Mouse (Mus musculus) cerebellum, adult (tissue): ENCODE results near the gene Gm5617.
"Not testable (repeated sequence)": the region's sequence is repeated elsewhere in the genome, so short reads cannot be mapped to it uniquely, and the experiment has no call there.

Source experiments
- ATAC-seq: cut with Nextera tagmentation; 2 replicates; pipeline ENCODE4 v1.9.2; 2017; ENCODE audit warnings: mild to moderate bottlenecking, moderate library complexity, mixed read lengths; ENCODE audit not compliant: insufficient number of reproducible peaks, low FRiP score, low TSS enrichment

The Gm5617 gene

GRCm38 (mm10) chr9:48494817-48495547 is at the start of gene Gm5617, which contains the start of gene Rbm7:
Gm5617 (plus strand) TSS chr9:48495442.
Rbm7 (minus strand) TSS chr9:48495299.
- peak; percentile 98 for ATAC-seq

GRCm38 (mm10) chr9:48447783-48448209 is 47.4 kb upstream of the Gm5617 start:
- ATAC-seq = no peak

DNA sequence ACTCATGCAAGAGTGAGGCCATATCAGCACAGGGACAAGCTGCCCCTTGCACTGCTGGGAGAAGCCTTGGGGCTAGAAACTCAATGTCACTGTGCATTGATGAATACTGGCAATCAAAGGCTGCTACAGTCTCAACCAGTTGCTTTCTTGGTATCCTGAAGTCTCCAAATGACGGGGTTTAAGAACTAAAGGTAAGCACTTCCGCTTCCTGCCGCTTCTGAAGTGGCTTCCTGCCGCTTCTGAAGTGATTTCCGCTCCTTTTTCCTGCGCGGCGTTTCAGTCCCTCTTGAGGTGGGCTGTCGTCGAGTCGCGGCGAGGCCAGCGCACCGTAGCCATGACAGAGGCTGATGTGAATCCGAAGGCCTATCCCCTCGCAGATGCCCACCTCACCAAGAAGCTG is 45.2 kb upstream of the Gm5617 start:
- no peak for ATAC-seq

DNA sequence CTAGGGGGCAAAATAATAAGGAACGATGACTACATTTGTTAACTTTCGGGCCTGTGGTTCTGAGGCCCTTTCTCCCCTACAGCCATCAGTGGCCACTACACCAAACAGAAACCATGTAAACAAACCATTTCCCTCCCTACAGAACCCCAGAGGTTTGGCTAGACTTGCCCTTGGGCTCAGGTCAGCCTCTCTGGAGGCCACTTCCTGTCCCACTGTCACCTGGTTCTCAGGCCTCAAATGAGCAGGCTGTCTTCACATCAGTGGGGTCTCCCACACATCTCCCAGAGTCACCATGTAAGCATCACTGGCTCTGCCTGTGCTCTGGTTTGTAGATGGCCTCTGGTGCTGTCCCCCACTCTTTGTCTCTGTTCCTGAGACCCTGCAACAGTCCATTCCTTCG is 39.3 kb upstream of the Gm5617 start:
- no peak for ATAC-seq

DNA sequence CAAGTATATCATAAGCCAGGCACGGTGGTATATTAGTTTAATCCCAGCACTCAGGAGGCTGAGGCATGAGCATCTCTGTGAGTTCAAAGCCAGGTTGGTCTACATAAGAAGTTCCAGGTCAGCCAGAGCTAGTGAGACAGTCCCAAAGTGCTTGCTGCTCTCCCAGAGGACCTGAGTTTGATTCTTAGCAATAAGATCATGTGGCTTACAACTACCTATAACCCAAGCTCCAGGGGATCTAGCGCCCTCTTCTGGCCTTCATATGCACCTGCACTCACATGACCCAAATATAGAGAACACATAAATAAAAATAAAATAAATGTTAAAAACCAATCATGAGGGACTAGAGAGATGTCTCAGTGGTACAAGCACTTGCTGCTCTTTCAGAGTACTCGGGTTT is 36.4 kb upstream of the Gm5617 start:
- ATAC-seq = no peak

DNA sequence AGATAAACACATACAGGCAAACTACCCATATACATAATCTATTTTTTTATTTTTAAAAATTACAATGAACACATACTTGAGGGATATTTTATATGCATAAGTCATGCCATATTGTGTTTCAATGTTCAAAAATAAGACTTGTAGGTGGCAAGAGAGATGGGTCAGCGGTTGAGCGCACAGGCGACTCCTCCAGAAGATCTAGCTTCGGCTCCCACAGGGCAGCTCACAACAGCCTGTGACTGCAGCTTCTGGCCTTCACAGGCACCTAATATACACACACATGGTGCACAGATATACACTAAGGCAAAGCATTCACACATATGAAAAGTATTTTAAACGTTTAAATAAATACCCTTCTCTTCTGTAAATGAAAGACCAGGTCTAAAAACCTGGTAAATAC is 35.9 kb upstream of the Gm5617 start:
- ATAC-seq = no peak

DNA sequence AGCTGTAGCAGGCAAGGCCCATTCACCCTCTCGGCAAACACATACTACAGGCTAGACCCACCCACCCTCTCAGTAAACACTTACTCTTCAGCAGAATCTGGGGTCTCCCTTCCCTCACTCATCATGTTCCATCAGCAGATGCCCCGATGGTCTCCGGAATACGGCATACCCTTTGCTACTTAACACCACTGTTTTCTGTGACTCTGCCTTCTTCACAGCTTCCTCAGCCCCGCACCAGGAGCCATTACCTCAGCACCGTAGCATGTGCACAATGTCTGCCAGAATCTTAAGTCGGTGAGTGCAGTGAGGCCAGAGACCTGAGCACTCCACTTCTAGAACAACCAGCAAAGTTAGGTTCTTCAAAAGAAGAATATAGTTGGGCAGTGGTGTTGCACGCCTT is 34.5 kb upstream of the Gm5617 start:
- no peak for ATAC-seq

DNA sequence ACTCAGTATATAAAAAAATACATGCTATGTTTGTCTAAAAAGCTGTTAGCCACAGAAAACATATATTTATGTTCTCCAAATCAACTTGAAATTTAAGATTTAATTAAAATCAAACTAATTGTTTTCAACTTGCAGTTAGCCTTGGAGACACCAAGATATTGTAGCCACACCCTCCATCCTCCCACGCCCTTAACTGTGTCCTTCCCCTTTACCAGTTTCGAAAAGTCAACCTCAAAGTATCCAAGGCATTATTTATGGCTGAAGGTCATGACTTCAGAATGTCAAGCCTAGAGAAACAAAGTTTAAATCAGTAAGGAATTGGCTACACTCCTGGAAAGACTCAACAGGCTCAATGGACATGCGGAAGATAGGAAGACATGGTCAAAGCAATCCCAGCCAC is 33.7 kb upstream of the Gm5617 start:
- ATAC-seq = no peak

- ATAC-seq = no peak
Observed at GRCm38 (mm10) chr9:48465671-48466070, 29.6 kb upstream of the Gm5617 start.

- no peak for ATAC-seq
Observed at GRCm38 (mm10) chr9:48466804-48467203, 28.4 kb upstream of the Gm5617 start.

DNA sequence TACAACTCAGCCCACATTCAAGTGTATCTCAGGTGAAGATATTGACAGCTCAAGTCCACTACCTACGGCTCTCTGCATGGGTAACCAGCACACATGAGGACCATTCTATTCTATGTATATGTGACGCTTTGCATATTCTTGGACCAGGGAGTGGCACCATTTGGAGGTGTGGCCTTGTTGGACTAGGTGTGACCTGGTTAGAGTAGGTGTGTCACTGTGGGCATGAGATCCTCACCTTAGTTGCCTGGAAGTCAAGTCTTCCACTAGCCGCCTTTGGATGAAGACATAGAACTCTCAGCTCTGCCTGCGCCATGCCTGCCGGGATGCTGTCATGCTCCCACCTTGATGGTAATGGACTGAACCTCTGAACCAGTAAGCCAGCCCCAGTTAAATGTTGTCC is 27.8 kb upstream of the Gm5617 start:
- not testable (repeated sequence) for ATAC-seq

GRCm38 (mm10) chr9:48472441-48473025 is 22.7 kb upstream of the Gm5617 start:
- no peak for ATAC-seq

- ATAC-seq = no peak
Observed at GRCm38 (mm10) chr9:48473131-48473530, 22.1 kb upstream of the Gm5617 start.

DNA sequence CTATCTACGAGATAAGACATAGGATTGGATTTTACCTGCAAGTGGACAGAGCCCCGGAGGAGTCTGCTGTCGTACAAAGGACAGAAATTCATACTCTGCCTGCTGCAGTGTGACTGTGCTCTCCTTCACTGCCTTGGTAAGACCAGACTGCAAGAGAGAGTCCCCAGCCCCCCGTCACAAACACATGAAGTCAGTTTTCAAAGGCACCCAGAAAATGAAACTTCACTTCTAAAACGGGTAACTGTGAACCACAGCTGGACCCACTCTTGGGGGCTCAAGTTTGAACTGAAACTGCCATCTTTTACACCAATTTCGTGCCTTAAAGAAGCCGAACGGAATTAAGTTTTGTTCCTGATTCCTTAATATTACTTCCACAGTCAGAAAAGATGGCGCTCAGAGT is 20.9 kb upstream of the Gm5617 start:
- no peak for ATAC-seq

- ATAC-seq = no peak
Observed at GRCm38 (mm10) chr9:48476236-48477165, 18.7 kb upstream of the Gm5617 start.

- ATAC-seq = no peak
Observed at GRCm38 (mm10) chr9:48478808-48479207, 16.4 kb upstream of the Gm5617 start.

DNA sequence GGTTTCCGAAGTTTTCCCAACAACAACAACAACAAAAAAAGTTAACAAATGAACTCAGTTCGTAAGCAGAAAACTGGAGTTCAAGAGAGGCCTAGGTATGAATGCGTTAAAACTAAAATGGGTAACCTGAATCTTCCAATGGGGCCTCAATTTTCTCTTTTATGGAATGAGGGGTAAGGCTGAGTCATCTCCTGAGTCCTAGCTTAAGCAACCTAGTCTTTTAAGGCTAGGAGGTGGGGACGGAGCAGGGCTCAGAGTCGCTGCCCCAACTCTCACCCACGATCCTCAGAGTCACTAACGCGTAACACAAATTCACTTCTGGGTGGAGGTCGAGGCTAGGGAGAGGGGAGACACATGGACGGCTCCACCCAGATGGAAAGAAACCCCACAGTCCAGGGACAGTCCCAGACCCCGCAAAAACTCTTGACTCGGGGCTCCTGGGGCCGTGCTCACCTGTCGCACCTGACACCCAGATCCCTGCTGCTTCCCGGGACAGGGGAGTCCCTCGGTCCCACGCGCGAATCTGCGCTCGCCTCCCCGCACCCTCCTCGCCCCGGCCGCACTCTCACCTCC is 15.3 kb upstream of the Gm5617 start:
- no peak; the same call in 1 of the 2 replicates for ATAC-seq

DNA sequence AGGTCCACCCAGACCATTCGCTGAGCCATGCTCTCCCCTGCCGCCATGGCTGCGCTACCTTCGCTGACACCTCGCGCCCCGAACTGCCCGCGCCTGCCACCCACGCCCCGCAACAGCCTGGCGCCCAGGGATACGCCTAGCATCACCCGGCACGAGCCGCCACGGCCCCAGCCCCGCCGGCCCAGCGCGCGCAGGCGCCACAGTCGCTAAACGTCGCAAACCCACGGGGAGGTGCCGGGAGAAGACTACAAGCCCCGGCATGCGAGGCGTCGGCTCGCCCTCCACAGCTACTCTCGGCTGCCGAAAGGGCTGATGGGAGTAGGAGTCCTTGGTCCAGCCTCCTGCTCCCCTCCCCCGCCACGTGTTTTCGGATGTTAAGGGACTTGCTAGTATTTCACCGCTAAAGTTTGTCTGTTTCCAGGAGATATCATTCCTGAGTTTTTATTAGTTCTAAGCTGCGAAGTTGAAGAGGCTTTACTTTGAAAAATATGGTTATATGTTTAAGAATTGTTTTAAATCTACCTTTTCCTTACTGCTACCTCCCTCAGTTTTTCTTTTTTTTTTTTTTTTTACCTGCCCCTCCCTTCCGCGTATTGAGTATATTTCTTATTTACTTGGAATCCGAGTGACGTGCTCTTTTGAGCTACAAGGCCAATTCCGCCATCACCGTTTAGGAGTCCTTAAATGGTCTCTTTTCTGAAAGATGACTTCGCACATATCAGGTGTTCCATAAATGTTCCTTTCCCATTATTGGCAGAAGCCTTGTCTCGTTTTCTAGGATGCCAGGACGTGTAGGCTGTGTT is 14.6 kb upstream of the Gm5617 start, which contains the start of gene Rexo2:
Rexo2 (minus strand) TSS at position 213 of the 803 bp plus-strand sequence.
- ATAC-seq = peak; percentile 99

DNA sequence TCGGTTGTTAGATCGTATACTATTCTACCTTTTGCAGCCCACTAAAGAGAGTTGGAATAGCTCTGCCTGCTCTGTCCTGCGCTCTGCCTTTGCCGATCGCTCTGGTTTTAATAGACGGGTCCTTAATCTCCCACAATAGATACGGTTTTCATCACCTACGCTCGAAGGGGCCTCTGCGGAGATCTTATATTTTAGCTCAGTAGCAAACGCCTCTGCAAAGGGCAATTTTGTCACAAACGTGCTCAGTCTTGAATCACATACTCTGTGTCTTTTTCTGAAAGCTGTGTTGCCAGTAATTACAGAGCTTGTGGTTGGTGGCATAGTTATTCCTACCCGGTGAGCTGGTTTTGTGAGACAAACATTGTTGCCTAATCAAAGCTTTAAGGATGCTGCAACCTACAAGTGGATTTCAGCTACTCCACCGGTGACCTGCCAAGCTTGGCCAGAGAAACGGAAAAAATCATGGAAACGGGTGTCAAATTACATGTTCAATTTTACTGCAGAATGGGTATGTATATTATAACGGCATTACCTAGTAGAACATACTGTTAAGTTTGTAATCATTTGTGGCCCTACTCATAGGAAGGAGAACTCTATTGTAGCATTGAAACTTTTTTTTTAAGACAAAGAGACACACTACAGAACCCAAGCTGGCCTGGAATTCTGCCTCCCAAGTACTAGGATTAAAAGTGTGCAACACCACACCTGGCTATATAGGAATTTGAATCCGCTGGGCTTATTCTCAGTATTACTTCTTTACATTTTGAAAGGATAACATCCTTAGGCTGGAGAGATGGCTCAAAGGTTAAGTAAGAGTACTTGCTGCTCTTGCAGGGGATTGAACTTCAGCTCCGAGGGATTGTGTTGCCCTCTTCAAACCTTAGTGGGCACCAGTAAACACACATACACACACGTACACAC is 13.8 kb upstream of the Gm5617 start:
- no peak for ATAC-seq
